Mouse (Mus musculus): ENCODE measurements around the gene Tmem38b.

DNA sequence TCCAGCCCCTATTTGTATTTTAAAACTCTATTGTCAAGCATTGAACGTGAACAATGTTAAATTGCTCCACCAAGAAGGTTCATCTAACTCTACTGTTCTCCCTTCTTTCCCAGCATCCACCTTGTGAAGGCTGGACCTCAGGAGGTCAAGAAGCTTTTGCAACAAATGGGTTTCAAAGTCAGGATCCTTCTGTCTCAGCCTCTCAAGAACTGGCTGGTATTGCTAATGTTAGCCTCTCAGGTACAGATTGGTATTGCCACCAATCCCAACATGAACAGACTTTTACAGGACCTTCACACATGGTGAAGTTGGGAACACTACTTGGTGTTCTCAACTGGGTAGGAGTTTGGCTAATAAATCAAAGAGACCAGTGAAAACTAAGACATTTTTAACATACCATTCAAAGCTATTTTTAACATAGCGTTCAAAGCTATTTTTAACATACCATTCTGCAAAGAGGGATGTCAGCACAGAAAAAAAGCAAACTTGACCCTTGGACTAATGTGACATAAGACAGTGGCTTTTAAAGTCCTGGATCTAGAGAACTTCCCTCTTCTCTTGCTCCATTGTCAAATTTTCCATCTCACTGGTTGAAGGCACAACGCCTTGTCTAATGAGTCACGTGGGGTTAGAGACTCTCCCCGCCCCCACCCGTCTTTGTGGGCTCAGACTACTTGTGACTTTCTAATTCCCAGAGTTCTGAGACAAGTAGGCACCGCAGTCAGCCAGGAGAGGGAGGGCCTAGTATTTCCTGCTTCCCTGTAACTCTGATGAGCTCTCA lies 26.8 kb upstream of the Tmem38b start:
- TF ChIP-seq CTCF (IDR thresholded peaks at IDR 0.05; ENCODE audit: control insufficient read depth, insufficient read depth, insufficient replicate concordance, low read depth, low read length) (no peak), POLR2A (IDR thresholded peaks at IDR 0.05; ENCODE audit: control insufficient read depth, low read depth, low read length) (no peak)

All from testis, adult 2 months (tissue).